Mouse (Mus musculus): ENCODE data around the gene Olfr6.
"Not testable (repeated sequence)": the region's sequence is repeated elsewhere in the genome, so short reads cannot be mapped to it uniquely, and the experiment has no call there.

Olfr6 gene

GRCm38 (mm10) chr7:106963837-106964236 lies at the start of gene Olfr6:
TSS of gene Olfr6 (minus strand) at chr7:106963937.
- in situ Hi-C loops (cut with MboI; ENCODE audit: unreplicated experiment in 2 of 2) = loop anchor here (25.0 kb wide), 1 partner anchor 602 kb away; no protein-coding TSS in a partner anchor

DNA sequence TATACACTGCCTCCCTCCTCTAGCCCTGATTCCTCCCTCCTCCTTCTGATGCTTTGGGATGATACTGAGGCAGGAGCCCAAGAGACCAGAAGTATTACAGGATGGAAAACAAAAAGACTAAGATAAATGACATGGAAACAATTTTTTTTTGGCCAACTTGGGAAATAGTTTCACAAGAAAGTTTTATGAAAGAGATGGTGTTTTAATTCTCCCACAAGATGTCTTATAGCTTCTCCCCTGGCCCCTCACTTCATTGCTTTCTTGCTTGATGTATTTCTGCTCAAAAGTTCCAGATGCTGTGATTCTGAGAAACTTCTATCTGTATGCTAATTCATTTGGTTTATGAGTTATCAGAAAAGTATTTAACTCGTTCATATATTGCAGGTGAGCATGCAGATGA lies 42.2 kb upstream of the Olfr6 start, which contains the start of gene Olfr2:
TSS of gene Olfr2 (minus strand) at position 101 of the 400 bp plus-strand sequence.
- in situ Hi-C loops (cut with MboI; ENCODE audit: unreplicated experiment in 2 of 2) = no loop called here

- in situ Hi-C loops (cut with MboI; ENCODE audit: unreplicated experiment in 2 of 2) = no loop called here
These were observed 40.4 kb upstream of the Olfr6 start for GRCm38 (mm10) chr7:107004169-107004568.

DNA sequence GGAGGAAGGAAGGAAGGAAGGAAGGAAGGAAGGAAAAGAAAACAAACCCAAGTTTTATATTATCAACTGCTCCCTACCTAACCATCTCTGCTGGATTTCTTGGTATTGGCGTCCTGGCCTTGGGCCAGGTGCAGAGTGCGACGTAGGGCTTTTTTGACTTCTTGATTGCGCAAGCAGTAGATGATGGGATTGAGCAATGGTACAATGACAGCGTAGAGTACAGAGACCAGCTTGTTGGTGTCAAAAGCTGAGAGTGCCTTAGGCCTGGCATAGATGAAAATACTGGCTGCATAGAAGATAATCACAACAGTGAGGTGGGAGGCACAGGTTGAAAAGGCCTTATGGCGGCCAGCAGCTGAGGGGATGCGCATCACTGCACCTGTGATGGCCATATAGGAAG lies 37.1 kb upstream of the Olfr6 start:
- in situ Hi-C loops (cut with MboI; ENCODE audit: unreplicated experiment in 2 of 2) = no loop called here

DNA sequence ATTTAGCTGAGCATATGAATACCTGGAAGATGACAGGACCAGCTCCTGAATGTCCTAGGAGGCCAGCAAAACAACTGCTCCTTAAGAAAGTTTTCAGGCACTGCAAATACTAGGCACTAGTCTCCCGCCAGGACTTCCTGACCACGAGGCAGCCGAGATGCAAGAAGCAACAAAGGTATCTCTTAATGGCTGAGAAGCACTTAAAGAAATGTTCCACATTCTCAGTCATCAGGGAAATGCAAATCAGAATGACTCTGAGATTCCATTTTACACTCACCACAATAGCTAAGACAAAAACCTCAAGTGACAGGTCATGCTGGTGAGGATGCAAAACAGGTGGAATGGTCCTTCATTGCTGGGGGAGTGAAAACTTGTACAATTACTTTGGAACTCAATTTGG lies 21.5 kb upstream of the Olfr6 start:
- in situ Hi-C loops (cut with MboI; ENCODE audit: unreplicated experiment in 2 of 2) = no loop called here

- in situ Hi-C loops (cut with MboI; ENCODE audit: unreplicated experiment in 2 of 2) = no loop called here
These were observed 11.6 kb upstream of the Olfr6 start, which contains the start of gene Olfr711 for GRCm38 (mm10) chr7:106975353-106975752. TSS of gene Olfr711 (minus strand) at chr7:106975453.

- in situ Hi-C loops (cut with MboI; ENCODE audit: unreplicated experiment in 2 of 2) = loop anchor here (25.0 kb wide), 1 partner anchor 605 kb away; no protein-coding TSS in a partner anchor
These were observed 3.8 kb upstream of the Olfr6 start for GRCm38 (mm10) chr7:106967503-106967902.

DNA sequence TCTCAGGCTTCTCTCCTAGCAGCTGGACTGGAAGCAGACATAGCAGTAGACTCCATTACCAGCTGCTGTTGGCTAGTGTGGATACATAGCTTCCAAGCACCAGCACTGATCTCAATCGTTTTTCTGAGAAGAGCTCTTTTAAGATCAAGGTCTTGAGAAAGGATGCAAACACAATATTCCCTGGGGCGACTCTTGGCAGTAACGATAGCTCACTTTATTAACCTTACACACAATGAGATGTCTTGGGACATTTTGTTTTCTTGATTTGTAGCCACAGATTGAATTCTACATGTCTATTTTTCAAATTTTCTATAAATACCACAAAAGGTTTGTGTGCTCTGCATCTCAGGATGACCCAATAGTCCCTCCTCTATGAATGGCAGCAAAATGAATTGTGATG lies 15.5 kb downstream of the Olfr6 start, which contains the start of gene Olfr710:
TSS of gene Olfr710 (minus strand) at position 101 of the 400 bp plus-strand sequence.
- in situ Hi-C loops (cut with MboI; ENCODE audit: unreplicated experiment in 2 of 2) = no loop called here

- in situ Hi-C loops (cut with MboI; ENCODE audit: unreplicated experiment in 2 of 2) = no loop called here
These were observed 31.6 kb downstream of the Olfr6 start, which contains the start of gene Olfr709-ps1 for GRCm38 (mm10) chr7:106932119-106932518. TSS of gene Olfr709-ps1 (minus strand) at chr7:106932219.

DNA sequence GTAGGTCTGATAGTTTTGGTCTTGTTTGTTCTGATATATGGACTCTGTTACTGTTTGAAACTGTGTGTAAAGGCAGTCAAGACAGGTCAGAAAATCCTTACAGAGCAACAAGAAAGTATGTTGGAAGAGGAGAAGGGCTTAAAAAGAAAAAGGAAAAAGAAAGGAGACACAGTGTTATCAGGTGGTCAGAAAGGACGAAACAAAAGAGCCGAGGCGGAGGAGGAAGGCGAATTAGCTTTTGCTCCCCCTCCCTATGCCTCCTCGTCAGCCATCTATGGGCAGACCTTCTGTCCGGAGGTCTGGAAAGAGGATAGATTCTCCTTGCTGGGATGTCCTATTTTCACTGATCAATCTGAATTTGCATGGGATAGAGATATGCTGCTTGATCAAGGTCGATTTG lies 42.8 kb downstream of the Olfr6 start:
- in situ Hi-C loops (cut with MboI; ENCODE audit: unreplicated experiment in 2 of 2) = not testable (repeated sequence)

GRCm38 (mm10) chr7:106907676-106908075 lies 56.1 kb downstream of the Olfr6 start, which contains the start of gene Olfr1532-ps1:
TSS of gene Olfr1532-ps1 (plus strand) at chr7:106908001.
- in situ Hi-C loops (cut with MboI; ENCODE audit: unreplicated experiment in 2 of 2) = no loop called here

Measured in v-Abl transformed pro-B cells (cell line).